Mouse (Mus musculus) 416B (cell line): ENCODE measurements around the gene Vmn1r63.
"Not testable (repeated sequence)": the region's sequence is repeated elsewhere in the genome, so short reads cannot be mapped to it uniquely, and the experiment has no call there.

Source experiments
- DNase-seq: peaks from one replicate; pipeline ENCODE4 v3.0.0; 2011; ENCODE audit warnings: low read depth

Gene Vmn1r63

GRCm38 (mm10) chr7:5805345-5805744 lies at the start of gene Vmn1r63:
Gene Vmn1r63, minus strand, starts transcription at chr7:5805445.
- DNase-seq: not testable (repeated sequence)
